Mouse (Mus musculus) splenic B cell, adult 2 months (primary cell): ENCODE data around the gene Gm1113.
A peak's percentile ranks its signal among the peaks of the same experiment; 100 is the strongest.

ENCODE experiments used
- DNase-seq: peaks from one replicate; pipeline ENCODE4 v3.0.0-alpha.2; 2011; ENCODE audit warnings: low read depth, low spot score
- H3K27me3 ChIP-seq: 2 replicates; pipeline ENCODE4 v1.6.1; 2012; ENCODE audit warnings: mild to moderate bottlenecking, low read length, moderate library complexity, mixed read lengths; ENCODE audit not compliant: control insufficient read depth, poor library complexity, insufficient read depth, severe bottlenecking
- H3K36me3 ChIP-seq: 2 replicates; pipeline ENCODE4 v1.6.1; 2012; ENCODE audit warnings: mild to moderate bottlenecking, low read length, moderate library complexity, mixed read lengths; ENCODE audit not compliant: control insufficient read depth, poor library complexity, insufficient read depth, severe bottlenecking

Gene Gm1113

GRCm38 (mm10) chr9:35541488-35541887 is 23.4 kb upstream of the Gm1113 start:
- DNase-seq, result peak; percentile 88
- no peaks in the 10 kb centered on the region for H3K27me3 ChIP-seq
- H3K36me3 ChIP-seq, result no peaks in the 10 kb centered on the region; the same call in 1 of the 2 replicates

- H3K27me3 ChIP-seq, result no peaks in the 10 kb centered on the region
- H3K36me3 ChIP-seq, result no peaks in the 10 kb centered on the region; the same call in 1 of the 2 replicates
- DNase-seq, result no peak
Measured at GRCm38 (mm10) chr9:35541024-35541423, 23.0 kb upstream of the Gm1113 start.

- no peaks in the 10 kb centered on the region for H3K27me3 ChIP-seq
- DNase-seq, result no peak
- H3K36me3 ChIP-seq, result no peaks in the 10 kb centered on the region; the same call in 1 of the 2 replicates
Measured at GRCm38 (mm10) chr9:35539001-35539750, 21.1 kb upstream of the Gm1113 start.

- H3K36me3 ChIP-seq, result no peaks in the 10 kb centered on the region
- no peak for DNase-seq
- H3K27me3 ChIP-seq, result no peaks in the 10 kb centered on the region
Measured at GRCm38 (mm10) chr9:35535876-35536275, 17.8 kb upstream of the Gm1113 start.

DNA sequence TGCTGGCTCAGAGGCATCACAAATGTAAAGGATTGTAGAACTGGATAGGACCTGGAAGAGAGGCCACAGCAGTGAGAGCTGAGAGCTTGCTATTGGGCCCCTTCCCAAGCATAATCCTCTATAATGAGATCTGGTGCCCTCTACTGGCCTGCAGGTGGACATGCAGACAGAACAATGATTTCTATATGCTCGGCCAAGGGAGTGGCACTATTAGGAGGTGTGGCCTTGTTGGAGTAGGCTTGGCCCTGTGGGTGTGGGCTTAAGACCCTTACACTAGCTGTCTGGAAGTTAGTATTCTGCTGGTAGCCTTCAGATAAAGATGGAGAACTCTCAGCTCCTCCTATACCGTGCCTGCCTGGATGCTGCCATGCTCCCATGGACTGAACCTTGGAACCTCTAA is 17.0 kb upstream of the Gm1113 start:
- peak; percentile 67 for DNase-seq

GRCm38 (mm10) chr9:35533266-35533665 is 15.2 kb upstream of the Gm1113 start:
- no peak for DNase-seq
- Histone ChIP-seq H3K36me3 (no peaks in the 10 kb centered on the region), H3K27me3 (no peaks in the 10 kb centered on the region)

More for the DNA sequence above, 17.0 kb upstream of the Gm1113 start:
- H3K27me3 ChIP-seq, result no peaks in the 10 kb centered on the region
- H3K36me3 ChIP-seq, result no peaks in the 10 kb centered on the region

DNA sequence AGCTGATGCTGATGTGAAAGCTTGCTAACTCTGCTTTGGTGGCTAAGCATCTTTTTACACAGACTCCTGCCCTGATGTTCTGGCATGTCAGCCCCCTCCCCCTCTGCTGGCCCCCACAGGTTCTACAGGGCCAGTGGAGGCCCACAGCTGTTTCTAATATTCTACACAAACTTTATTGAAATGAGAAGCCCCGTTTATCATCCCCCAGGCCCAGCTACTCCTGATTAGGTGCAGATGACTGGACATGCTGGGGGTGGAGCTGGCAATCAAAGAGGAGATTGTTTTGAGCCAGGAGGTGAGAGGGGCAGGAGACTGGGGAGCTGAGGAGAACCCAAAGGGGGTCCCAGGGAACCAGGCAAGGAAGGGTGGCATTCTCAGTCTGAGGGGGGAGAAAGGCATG is 11.7 kb upstream of the Gm1113 start:
- no peaks in the 10 kb centered on the region for H3K36me3 ChIP-seq
- no peaks in the 10 kb centered on the region for H3K27me3 ChIP-seq
- no peak for DNase-seq

- DNase-seq, result no peak
- Histone ChIP-seq H3K36me3 (no peaks in the 10 kb centered on the region), H3K27me3 (no peaks in the 10 kb centered on the region)
Measured at GRCm38 (mm10) chr9:35529141-35529540, 11.1 kb upstream of the Gm1113 start.

- H3K36me3 ChIP-seq, result no peaks in the 10 kb centered on the region
- peak; percentile 83 for DNase-seq
- no peaks in the 10 kb centered on the region for H3K27me3 ChIP-seq
Measured at GRCm38 (mm10) chr9:35523941-35524411, 5.9 kb upstream of the Gm1113 start.

DNA sequence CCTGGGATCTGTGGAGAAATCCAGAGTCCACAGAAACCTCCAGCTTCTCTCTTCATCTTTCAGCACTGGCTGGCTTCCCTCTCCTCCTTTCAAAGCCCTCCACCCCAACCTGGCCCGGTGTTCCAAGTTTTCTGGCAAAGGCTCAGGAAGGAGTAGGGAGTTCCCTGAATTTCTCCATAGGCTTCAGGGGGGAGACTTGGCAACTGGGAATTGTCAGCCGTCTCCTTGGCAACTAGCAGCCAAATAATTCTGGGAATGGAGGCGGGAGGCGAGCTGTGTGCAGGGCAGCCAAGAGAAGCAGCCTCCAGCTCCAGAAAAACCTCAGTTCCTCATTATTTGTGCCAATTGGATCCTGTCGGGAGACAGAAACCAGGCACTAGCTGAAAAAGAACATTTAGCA is 5.5 kb upstream of the Gm1113 start:
- no peaks in the 10 kb centered on the region for H3K36me3 ChIP-seq
- H3K27me3 ChIP-seq, result no peaks in the 10 kb centered on the region
- DNase-seq, result no peak

DNA sequence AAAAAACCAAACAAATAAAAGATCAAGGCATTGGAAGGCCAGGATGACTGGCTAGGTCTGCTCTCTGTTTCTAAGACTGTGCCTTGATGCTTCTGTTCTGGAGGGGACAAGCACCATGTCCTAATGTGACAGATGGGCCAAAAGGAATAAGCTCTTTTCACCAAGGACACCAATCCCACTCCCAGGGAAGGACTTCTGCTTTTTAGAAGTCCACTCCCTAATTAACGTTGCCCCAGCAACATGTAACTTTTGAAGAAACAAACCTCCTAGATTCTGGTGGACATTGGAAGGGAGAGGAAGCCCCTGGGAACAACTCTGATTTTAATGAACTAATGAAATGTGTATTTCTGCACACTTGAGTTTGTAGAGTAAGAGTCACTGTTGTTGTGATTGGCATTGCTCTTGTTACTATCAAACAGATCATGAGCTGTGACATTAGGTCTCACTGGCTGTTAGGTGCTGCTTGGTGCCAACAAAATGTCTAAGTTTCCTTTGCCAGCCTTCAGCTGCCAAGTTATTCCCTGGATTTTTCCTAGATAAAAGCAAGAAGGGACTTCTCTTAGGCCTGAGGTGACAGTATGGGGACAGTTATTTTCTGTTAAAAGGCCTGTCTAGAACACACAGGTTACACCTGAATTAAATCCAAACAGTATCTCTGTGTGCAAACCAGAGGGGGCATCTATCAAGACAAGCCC is 4.9 kb upstream of the Gm1113 start:
- DNase-seq, result no peak
- Histone ChIP-seq H3K36me3 (no peaks in the 10 kb centered on the region), H3K27me3 (no peaks in the 10 kb centered on the region)

- Histone ChIP-seq H3K36me3 (no peaks in the 10 kb centered on the region), H3K27me3 (no peaks in the 10 kb centered on the region)
- DNase-seq, result no peak
Measured at GRCm38 (mm10) chr9:35522241-35522640, 4.2 kb upstream of the Gm1113 start.

DNA sequence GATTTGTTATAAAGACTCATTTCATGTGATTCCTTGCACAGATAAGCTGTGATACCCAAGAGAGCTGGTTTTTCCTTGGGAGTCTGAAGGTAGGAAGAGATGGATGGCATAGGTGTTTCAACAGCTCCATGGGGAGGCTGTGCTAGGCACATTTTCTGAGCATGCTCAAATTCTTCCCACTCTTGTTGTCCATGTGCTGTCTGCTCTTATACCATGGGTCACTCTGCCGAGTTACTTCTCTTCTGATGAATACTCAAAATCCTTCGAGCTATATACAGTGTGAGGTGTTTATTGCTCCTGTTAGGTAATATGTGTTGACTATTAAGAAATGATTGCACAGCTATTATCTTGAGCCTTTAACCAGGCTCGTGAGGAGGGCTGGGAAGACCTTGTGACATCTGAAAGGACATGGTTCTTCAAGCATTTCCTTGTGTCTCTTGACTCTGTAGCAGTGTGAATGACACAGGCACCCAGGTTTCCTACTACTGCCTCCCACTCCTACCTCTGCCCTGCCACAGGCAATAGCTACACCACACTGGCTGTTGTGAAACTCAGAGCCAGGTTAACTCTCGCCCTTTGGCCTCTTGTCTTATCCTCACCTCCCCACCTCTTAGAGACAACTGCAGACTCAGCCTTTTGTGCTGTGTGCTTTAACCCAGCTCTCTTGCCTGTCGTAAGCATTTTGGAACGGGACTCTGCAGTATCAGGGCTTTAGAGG is 2.7 kb upstream of the Gm1113 start:
- H3K27me3 ChIP-seq, result no peaks in the 10 kb centered on the region
- DNase-seq, result no peak
- no peaks in the 10 kb centered on the region for H3K36me3 ChIP-seq

- H3K36me3 ChIP-seq, result no peaks in the 10 kb centered on the region
- no peak for DNase-seq
- no peaks in the 10 kb centered on the region for H3K27me3 ChIP-seq
Measured at GRCm38 (mm10) chr9:35516711-35517110, 1.4 kb downstream of the Gm1113 start.

DNA sequence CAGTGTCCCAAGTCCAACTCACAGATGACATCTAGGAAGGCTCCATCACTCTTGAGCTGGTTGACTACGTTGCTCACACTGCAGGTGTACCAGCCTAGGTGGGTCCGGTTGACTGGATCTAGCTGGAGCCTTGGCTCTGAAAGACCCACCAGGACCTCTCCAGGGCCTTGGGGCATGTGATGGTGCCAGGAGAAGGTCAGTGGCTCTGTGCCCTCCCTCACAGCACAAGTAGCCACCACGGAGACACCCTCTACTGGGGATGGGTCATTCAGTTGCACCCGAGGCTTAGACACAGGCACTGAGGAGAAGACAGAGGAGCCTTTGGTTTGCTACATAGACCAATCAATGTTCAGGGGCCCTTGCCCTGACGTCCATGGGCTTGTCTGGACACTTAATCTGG is 1.9 kb downstream of the Gm1113 start:
- Histone ChIP-seq H3K27me3 (no peaks in the 10 kb centered on the region), H3K36me3 (no peaks in the 10 kb centered on the region)
- no peak for DNase-seq
